9 mouse cellular contexts compared by ENCODE assay signal in the genomic region with DNA sequence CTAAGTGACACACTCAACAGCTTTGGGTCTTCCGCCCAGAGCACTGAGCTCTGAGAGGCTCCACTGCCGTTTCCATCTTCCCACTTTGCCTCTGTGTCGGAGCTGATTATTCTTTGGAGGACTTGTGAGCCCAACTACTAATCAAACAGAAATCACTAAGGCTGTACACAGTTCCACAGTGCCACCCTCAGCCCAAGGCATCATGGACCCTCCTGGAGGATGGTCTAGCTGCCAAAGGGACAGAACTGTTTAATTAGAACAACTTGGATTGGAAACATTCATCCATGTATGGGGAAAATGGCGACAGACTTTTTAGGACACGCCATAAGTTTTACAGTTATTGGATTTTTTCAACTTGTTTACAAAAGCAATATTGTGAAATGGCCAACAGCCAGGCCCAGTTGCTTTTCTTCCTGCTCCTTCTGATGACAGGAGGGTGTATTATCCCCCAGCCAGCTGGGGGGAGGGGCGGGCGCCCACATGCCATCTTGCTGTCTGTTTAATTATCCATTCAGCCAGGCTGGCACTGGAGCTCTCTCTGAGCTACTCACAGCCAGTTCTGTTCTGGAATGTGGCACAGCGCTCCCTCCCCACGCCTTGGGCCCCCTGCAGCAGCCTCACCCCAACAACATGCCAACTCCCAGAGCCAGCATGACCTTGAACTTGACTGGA.
DNase-seq lines count a peak whose midpoint lies in the region; ATAC-seq and TF ChIP-seq lines count a peak whose summit lies in the region.
"Had no signal": no experiment of that assay in that cellular context is flagged by ENCODE, and none has a peak within 500 bp of the region (broad histone marks: within the 10 kb centered on the region; RNA-seq: fewer than 3 reads in every experiment).

No protein-coding gene starts in this region.

- H3K4me3 ChIP-seq in midbrain, postnatal 0 days (ENCODE audit: low read depth, low read length), result no peak overlapping the region
- no peak overlapping the region for H3K4me3 ChIP-seq in midbrain, embryonic 16.5 days (ENCODE audit: low read depth, low read length)
- H3K4me3 ChIP-seq in intestine, embryonic 15.5 days (replicated peaks), result no peak overlapping the region
- H3K4me3 ChIP-seq: liver, embryonic 13.5 days had no signal

- peak; percentile 66 for DNase-seq in midbrain, postnatal 0 days (ENCODE audit: low spot score)
- peak; percentile 58 to 69 for DNase-seq in frontal cortex, postnatal 36 days (ENCODE audit: low spot score in 2 of 2)
- DNase-seq in layer of hippocampus, adult 8-10 months (ENCODE audit: low spot score in 2 of 2), result peak; percentile 90 to 92
- DNase-seq in right cerebral cortex, postnatal 10 days (ENCODE audit: low spot score in 2 of 2), result peak; percentile 92 to 93
- no peak for DNase-seq in T-cell, adult 2 months (ENCODE audit: low spot score)
- DNase-seq: liver, embryonic 13.5 days had no signal

- H3K4me2 ChIP-seq in midbrain, postnatal 0 days (ENCODE audit: low read depth, low read length, poor library complexity, severe bottlenecking), result no peak overlapping the region
- no peak overlapping the region for H3K4me2 ChIP-seq in midbrain, embryonic 16.5 days (ENCODE audit: low read length)
- no peak overlapping the region for H3K4me2 ChIP-seq in intestine, embryonic 15.5 days (replicated peaks)
- H3K4me2 ChIP-seq: liver, embryonic 13.5 days had no signal

- H3K27me3 ChIP-seq in midbrain, postnatal 0 days (ENCODE audit: insufficient read depth, low read length), result no peaks in the 10 kb centered on the region
- H3K27me3 ChIP-seq in midbrain, embryonic 16.5 days (ENCODE audit: control insufficient read depth, insufficient read depth, low read depth, low read length), result no peaks in the 10 kb centered on the region; the same call in 1 of the 2 replicates
- no peaks in the 10 kb centered on the region for H3K27me3 ChIP-seq in intestine, embryonic 15.5 days (replicated peaks)
- H3K27me3 ChIP-seq: liver, embryonic 13.5 days had no signal

- H3K36me3 ChIP-seq in midbrain, postnatal 0 days (ENCODE audit: insufficient read depth, low read length), result no peaks in the 10 kb centered on the region
- no peaks in the 10 kb centered on the region for H3K36me3 ChIP-seq in midbrain, embryonic 16.5 days (ENCODE audit: control insufficient read depth, insufficient read depth, low read length)
- H3K36me3 ChIP-seq in intestine, embryonic 15.5 days, result no peaks in the 10 kb centered on the region
- H3K36me3 ChIP-seq: liver, embryonic 13.5 days had no signal

- no peak overlapping the region for H3K9ac ChIP-seq in midbrain, postnatal 0 days (replicated peaks; ENCODE audit: low read length, poor library complexity, severe bottlenecking)
- no peak overlapping the region for H3K9ac ChIP-seq in midbrain, embryonic 16.5 days (ENCODE audit: low read depth, low read length)
- no peak overlapping the region for H3K9ac ChIP-seq in intestine, embryonic 15.5 days
- H3K9ac ChIP-seq: liver, embryonic 13.5 days had no signal

- H3K27ac ChIP-seq in midbrain, postnatal 0 days (ENCODE audit: low read depth, low read length), result no peak overlapping the region
- no peak overlapping the region for H3K27ac ChIP-seq in midbrain, embryonic 16.5 days (ENCODE audit: low read length)
- H3K27ac ChIP-seq in intestine, embryonic 15.5 days, result no peak overlapping the region
- H3K27ac ChIP-seq: liver, embryonic 13.5 days had no signal

- no peaks in the 10 kb centered on the region for H3K4me1 ChIP-seq in midbrain, postnatal 0 days (ENCODE audit: insufficient read depth, low read length)
- H3K4me1 ChIP-seq in midbrain, embryonic 16.5 days (ENCODE audit: control insufficient read depth, insufficient read depth, low read length), result no peaks in the 10 kb centered on the region
- peaks cover 3% of the 10 kb centered on the region; the same call in 1 of the 2 replicates for H3K4me1 ChIP-seq in intestine, embryonic 15.5 days (replicated peaks)
- H3K4me1 ChIP-seq: liver, embryonic 13.5 days had no signal

- H3K9me3 ChIP-seq in midbrain, postnatal 0 days (ENCODE audit: low read length), result no peaks in the 10 kb centered on the region
- no peaks in the 10 kb centered on the region for H3K9me3 ChIP-seq in midbrain, embryonic 16.5 days (replicated peaks; ENCODE audit: control insufficient read depth, low read length, poor library complexity, severe bottlenecking)
- H3K9me3 ChIP-seq in intestine, embryonic 15.5 days, result no peaks in the 10 kb centered on the region
- H3K9me3 ChIP-seq: liver, embryonic 13.5 days had no signal

- TF ChIP-seq CTCF in midbrain, postnatal 0 days (IDR thresholded peaks at IDR 0.05), result no peak

- ATAC-seq in midbrain, postnatal 0 days (ENCODE audit: low FRiP score), result no peak
- ATAC-seq in midbrain, embryonic 16.5 days, result no peak
- ATAC-seq in monocyte, adult 5-6 weeks (replicated peaks; ENCODE audit: insufficient number of reproducible peaks, low FRiP score, low TSS enrichment, poor library complexity, severe bottlenecking), result no peak
- no peak for ATAC-seq in intestine, embryonic 15.5 days

- 69% methylated on average over 9 of the region's 9 CpGs for WGBS in midbrain, postnatal 0 days
- 79% methylated on average over 9 of the region's 9 CpGs for WGBS in midbrain, embryonic 16.5 days
- 65% methylated on average over 9 of the region's 9 CpGs for WGBS in intestine, embryonic 15.5 days
